Mouse (Mus musculus): Measurements from ENCODE around the gene Gm42417.
A peak's percentile ranks its signal among the peaks of the same experiment; 100 is the strongest.

Gm42417 gene

GRCm38 (mm10) chr1:36539186-36539585 lies at the start of gene Gm42417:
Gene Gm42417 (minus strand): TSS chr1:36539429.
- DNase-seq = peak; percentile 99

GRCm38 (mm10) chr1:36587860-36588259 lies 48.6 kb upstream of the Gm42417 start:
- peak; percentile 88 for DNase-seq

GRCm38 (mm10) chr1:36586288-36586687 lies 47.1 kb upstream of the Gm42417 start:
- peak; percentile 80 for DNase-seq

- DNase-seq = peak; percentile 79
Measured at GRCm38 (mm10) chr1:36583408-36584116, 44.3 kb upstream of the Gm42417 start.

GRCm38 (mm10) chr1:36582211-36582610 lies 43.0 kb upstream of the Gm42417 start:
- peak; percentile 90 for DNase-seq

GRCm38 (mm10) chr1:36581260-36581659 lies 42.0 kb upstream of the Gm42417 start:
- peak; percentile 95 for DNase-seq

DNA sequence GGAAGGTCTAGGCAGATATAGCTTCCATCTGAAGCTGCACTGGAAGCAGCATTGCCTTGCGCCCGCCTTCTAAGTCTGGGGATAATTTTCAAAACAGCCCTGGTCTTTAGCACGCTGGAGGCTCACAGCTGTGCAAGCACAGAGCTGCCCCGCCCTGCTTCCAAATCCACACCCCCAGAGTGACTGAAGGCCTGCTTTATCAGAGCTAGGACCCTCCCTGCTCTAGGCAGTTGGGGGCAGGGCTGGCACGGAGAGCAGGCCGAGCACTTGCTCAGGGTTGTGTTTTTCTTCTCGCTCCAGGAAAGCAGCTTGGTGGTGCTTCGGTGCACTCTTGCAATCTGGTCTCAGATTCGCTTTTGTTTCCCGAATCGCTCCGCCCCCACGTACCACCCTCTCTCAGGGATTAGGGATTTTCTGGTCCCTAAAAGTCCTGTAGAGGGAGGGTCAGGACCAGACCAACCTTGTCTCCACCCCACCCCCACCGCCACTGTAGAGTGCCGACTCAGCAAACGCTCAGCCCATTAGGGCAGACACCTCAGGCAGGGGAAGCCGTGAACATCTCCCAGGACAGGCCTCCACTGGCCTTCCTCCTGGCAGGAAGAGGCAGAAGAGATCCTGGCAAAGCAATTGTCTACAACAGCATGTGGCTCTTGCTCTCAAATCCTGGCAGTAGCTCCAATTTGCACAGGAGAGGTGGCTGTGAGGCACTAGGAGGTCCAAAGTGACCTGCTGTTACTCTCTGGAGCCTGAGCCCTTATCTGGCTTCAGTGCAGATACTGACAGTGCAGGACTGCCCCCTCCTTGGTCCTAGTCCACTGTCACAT lies 41.4 kb upstream of the Gm42417 start:
- DNase-seq = peak; percentile 99

GRCm38 (mm10) chr1:36579974-36580383 lies 40.8 kb upstream of the Gm42417 start:
- no peak for DNase-seq

- peak; percentile 90 for DNase-seq
Measured at GRCm38 (mm10) chr1:36576991-36577675, 37.9 kb upstream of the Gm42417 start.

- peak; percentile 93 for DNase-seq
Measured at GRCm38 (mm10) chr1:36575347-36575746, 36.1 kb upstream of the Gm42417 start.

GRCm38 (mm10) chr1:36574196-36574955 lies 35.1 kb upstream of the Gm42417 start:
- DNase-seq = peak; percentile 94

DNA sequence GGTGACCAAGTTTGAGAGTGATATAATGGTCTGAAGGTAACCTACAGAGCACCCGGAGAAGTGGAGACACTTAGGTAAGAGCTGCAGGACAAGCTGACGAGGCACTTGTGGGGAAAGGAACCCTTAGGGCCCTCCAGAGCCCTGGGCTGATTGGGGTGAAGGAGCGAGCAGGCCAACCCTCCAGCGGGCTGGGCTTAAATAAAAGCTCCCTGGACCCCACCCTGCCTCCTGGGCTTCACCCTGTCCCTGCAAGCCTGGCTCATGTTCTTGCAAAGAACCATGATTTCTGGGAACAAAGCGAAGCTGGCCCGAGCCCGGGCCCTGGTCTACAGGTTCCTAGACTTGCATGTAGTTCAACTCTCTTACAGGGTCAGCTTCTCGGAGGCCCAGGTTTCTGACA lies 34.3 kb upstream of the Gm42417 start:
- peak; percentile 93 for DNase-seq

DNA sequence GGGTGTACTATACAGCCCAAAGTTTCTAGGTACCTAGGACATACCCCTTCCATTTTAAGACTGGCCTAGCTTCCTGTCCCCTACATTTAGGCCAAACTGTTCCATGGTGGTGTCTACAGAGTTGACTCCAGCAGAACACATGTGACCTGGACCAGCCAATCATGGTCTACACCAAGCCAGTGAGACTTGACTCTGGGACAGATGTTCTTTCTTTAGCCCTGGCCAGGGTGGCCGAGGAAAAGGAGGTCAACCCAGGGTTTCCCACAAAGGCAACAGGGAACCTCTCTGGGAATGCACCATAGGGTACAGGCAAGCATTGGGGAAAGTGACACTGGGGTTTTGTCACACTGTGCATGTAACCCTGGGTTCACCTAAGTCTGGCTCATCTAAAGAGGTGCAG lies 33.5 kb upstream of the Gm42417 start:
- DNase-seq = peak; percentile 99

DNA sequence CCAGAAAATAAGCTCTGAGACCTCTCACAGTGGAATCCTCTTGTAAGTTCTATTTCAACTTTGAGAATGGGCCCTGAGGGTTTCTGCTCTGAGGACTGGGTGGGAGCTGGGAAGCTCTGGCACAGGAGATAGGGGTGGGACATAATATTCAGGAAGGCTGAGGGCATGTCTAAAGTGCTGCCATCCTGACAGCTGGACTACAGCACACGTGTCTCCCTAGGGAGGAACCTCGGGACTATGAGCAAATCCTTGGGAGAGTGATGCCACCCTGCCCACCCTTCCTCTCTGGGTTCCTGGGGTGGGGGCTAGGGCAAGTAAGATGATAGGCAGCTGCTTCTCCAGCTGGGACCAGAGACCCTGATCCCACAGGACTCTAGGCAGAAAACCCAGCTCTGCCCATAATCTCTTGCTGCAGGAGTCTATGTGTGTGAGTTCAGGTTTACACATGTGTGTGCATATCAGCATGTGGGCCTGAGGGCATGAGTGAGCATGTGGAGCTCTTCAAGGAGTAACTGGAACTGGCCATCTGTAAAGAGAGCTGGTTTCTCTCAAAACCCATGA lies 33.0 kb upstream of the Gm42417 start:
- peak; percentile 93 for DNase-seq

- DNase-seq = peak; percentile 99
Measured at GRCm38 (mm10) chr1:36571627-36572026, 32.4 kb upstream of the Gm42417 start.

DNA sequence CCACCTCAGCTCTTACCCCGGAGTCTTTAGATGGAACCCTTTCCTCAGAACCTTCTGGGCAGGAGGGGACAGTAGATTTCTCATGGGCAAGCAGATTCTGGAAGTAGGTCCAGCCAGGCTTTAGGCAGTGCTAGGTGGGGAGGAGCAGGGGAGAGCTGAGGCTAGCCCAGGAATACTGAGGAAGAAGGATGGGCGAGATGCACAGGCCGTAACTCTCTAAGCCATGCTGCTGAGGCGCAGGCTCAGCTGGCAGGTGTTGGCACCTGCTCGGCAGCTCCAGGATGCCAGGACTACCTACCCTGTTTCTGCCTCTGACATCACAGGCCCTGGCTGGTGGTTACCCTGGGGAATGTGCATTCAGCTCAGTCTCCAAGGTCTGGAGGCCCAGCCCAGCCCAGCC lies 31.1 kb upstream of the Gm42417 start:
- peak; percentile 92 for DNase-seq

DNA sequence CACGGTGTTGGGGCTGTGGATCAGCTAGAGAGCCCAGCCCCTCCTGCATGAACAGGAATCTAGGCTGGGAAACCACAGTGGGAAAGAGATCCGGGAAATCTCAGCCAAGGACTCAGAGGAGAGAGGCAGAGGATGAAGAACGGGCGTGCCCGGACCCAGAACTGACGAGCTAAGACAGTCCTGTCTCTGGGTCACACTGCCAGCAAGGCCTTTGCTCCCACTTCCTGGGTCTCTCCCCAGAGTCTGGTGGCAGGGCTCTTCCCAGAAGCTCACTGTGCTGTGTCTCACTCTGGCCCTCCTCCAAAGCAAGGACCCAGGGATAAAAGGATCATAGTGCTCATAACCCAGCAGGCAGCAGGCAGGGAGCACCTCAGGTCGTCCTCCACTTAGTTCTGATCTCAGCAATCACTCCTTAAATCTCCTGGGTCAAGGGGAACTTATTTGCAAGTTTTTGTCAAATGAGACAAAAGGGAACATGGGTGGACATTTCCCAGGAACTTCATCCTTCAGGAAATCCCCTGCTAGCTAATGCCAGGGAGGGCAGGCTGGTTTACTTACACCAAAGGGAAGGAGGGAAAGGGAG lies 30.6 kb upstream of the Gm42417 start:
- DNase-seq = peak; percentile 95

DNA sequence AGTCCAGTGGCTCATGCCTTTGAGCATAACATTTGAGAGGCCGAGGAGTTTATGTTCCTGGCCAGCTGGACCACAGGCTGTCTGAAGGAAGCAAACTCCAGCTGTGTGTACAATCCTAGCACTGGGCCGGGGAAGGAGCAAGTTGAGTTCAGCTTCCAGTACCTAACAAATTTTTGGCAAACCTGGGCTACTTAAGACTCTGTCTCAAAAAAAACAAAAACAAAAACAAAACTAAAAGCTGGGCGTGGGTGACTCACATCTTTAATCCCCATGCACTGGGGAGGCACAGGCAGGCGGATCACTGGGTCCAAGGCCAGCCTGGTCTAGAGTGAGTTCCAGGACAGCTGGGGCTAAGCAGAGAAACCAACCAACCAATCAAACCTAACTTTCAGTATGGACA lies 29.5 kb upstream of the Gm42417 start:
- DNase-seq = peak; percentile 97

DNA sequence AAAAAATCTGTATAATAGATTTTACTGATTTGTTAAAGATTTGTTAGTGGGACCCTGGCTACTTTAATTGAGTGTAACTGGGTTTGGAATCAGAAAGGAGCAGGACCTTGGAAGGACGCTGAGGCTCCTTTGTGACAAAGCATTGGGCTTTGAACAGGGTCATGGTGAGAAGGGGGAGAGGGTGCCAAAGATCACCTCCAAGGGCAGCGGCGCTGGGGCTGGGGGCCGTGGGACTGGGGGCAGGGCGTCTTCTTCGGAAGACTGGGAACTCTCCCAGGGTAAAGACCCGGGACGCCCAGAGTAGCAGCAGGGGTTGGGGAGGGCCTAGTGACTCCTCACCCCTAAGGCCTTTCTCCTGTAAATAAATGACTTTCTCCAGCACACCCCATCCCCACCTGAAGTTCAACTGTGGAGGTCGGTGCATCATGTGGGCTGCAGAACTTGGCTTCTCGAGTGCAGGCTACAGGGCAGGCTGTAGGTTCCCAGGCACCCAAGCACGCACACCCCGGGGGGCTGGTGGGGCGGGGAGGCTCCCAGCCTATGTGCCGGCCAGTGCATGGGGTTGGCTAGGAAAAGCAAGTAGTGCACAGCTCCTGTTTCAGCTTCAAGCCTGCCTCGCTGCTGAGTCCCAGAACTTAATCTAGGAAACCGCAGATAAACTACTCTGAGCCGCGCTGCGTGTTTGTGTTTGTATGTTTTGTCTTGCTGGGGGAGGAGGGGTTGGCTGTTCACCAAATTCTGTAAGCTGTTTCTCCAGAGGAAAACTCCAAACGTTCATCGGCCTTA lies 28.8 kb upstream of the Gm42417 start:
- DNase-seq = peak; percentile 90

DNA sequence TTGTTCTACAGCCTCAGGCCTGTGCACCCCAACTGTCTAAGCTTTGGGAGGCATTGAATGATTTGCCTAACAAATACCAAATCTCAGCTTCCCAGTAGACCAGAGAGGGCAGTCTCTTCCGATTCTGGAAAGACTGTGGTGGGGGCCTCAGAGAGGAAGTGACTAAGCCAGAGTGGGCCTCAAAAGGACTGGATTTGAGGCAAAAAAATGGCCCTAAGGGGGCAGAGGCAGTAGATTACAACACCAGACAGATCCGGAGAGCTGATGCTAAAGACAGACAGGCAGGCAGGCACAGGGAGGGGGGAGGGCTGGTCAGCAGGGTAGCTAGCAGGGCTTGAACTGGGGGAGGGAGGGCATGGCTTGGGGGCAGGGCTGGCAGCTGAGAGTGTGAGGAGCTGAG lies 27.2 kb upstream of the Gm42417 start:
- DNase-seq = no peak

DNA sequence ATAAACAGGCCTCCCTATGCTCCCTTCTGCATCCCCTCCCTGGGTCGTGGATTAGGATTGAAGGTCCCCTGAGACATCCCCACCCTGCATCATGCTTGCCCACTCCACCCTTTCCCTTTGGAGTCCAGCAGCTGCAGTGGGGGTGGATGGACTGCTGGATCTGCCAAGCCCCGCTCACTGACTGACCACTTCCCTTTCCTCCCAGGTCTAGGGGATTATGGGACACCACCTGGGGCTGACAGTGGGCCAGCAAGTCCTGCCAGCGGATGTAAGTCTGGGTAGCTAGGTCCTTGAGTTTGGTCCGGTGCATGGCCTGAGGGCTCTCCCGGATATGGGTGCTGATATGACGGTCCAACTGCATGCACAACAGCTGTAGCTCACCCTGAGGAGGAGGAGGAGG lies 24.9 kb upstream of the Gm42417 start:
- peak; percentile 99 for DNase-seq

Data from heart, adult 11 months (tissue).